Mouse (Mus musculus) ES-Bruce4 (cell line): ENCODE data around the gene Hoxc6.

Experiments used
- CTCF ChIP-seq: IDR thresholded peaks from one replicate; pipeline ENCODE4 v1.8.1; 2011; ENCODE audit warnings: low read depth, low read length
- EP300 ChIP-seq: IDR thresholded peaks from 2 replicates; pipeline ENCODE4 v1.6.1; 2011; ENCODE audit warnings: low read depth, low read length; ENCODE audit not compliant: insufficient read depth
- POLR2A ChIP-seq: IDR thresholded peaks from one replicate; pipeline ENCODE4 v1.8.1; 2011; ENCODE audit warnings: low read length; ENCODE audit not compliant: insufficient read depth

DNA sequence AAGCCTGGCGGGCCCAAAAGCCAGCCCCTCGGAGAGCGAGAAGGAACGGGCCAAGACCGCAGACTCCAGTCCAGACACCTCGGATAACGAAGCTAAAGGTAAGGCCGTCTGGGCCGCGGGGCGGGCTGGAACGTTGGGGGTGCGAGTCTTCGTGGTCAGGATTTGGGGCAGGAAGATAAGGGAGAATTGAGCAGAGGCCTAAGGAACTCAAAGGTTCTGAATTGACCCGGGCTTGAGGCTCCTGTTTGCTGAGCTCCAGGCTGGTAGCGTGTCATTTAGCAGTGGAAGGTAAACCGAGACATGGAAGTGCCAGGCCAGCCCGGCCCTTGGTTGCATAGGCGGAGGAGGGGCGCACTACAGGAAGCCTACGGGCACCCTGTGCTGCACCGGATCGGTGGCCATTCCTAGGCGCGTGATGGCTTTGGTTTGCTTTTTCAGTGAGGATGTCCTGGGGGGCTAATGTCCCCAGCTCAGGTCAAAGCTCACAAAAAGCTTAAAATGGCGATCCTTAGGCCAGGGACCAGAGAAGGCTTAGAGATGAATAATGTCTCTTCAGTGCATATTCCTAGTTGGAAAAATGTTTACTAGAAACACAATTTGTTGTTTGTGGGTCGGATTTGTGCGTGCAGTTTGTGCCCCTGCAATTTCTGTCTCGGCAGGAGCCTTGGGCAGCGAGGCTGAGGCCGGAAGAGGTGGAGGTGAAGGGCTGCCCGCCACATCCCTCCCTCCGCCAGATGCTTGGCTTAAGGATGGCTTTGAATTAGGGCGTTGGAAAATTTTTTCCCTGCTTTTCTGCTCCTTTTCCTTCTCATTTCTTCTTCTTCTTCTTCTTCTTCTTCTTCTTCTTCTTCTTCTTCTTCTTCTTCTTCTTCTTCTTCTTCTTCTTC lies 30.3 kb upstream of the Hoxc6 start:
- TF ChIP-seq EP300, result no peak
- no peak for TF ChIP-seq CTCF
- TF ChIP-seq POLR2A, result no peak
